Mouse (Mus musculus) megakaryocyte, embryonic 14.5 days (primary cell): Measurements from ENCODE around the gene Cd37.

ENCODE experiments used
- FLI1 ChIP-seq: IDR thresholded peaks from 2 replicates; pipeline ENCODE4 v1.6.1; 2012; ENCODE audit warnings: low read length, inconsistent platforms, mixed read lengths
- GATA1 ChIP-seq: IDR thresholded peaks from 3 replicates; pipeline ENCODE4 v1.6.1; 2012; ENCODE audit warnings: mixed read lengths, low read length, inconsistent platforms, borderline replicate concordance

GRCm38 (mm10) chr7:45262266-45262665, 23.4 kb upstream of the Cd37 start:
- TF ChIP-seq GATA1: no peak
- TF ChIP-seq FLI1: no peak
